8 mouse cellular contexts compared by ENCODE assay signal in genomic region chr13:94063156-94063555, GRCm38 (mm10). TPM values are rescaled to one million over a fixed set of nuclear protein-coding genes. Genes with fewer than 3 reads are reported as not detected.
DNase-seq lines count a peak whose midpoint lies in the region; ATAC-seq and TF ChIP-seq lines count a peak whose summit lies in the region.

No protein-coding gene starts in this region.

- no peaks in the 10 kb centered on the region for H3K36me3 ChIP-seq in heart, adult 2 months (ENCODE audit: control insufficient read depth, insufficient read depth, low read length)
- H3K36me3 ChIP-seq in embryonic facial prominence, embryonic 14.5 days (ENCODE audit: control insufficient read depth, insufficient read depth, low read length), result no peaks in the 10 kb centered on the region
- peaks cover 8% of the 10 kb centered on the region; the same call in 1 of the 2 replicates for H3K36me3 ChIP-seq in kidney, embryonic 15.5 days

- H3K4me1 ChIP-seq in heart, adult 2 months (ENCODE audit: control insufficient read depth, insufficient read depth, low read length), result peaks cover 11% of the 10 kb centered on the region
- peaks cover 37% of the 10 kb centered on the region for H3K4me1 ChIP-seq in embryonic facial prominence, embryonic 14.5 days (ENCODE audit: control insufficient read depth, insufficient read depth, low read length)
- peaks cover 87% of the 10 kb centered on the region for H3K4me1 ChIP-seq in kidney, embryonic 15.5 days

- H3K9me3 ChIP-seq in embryonic facial prominence, embryonic 14.5 days (ENCODE audit: control insufficient read depth, low read length), result no peaks in the 10 kb centered on the region
- 0 out of 2 replicates have a peak, but pooled peaks cover 4% of the 10 kb centered on the region for H3K9me3 ChIP-seq in kidney, embryonic 15.5 days (replicated peaks)

- TF ChIP-seq EP300 in heart, adult 2 months (IDR thresholded peaks at IDR 0.05; ENCODE audit: insufficient read depth, low read depth, low read length), result no peak

- peak; percentile 52 for TF ChIP-seq CTCF in heart, adult 2 months (IDR thresholded peaks at IDR 0.05)

- ATAC-seq in embryonic facial prominence, embryonic 14.5 days (ENCODE audit: low read depth), result 0 out of 2 replicates have a peak, but pooled peaks have one; percentile 11
- no peak for ATAC-seq in kidney, embryonic 15.5 days (replicated peaks; ENCODE audit: low FRiP score)

- intact Hi-C loops in heart, adult 2 months (cut with DNase I), result loop anchor here (5.0 to 10.0 kb wide), 4 partner anchors 79 to 271 kb away; no protein-coding TSS in a partner anchor
- intact Hi-C loops in heart, postnatal 25 days (cut with DNase I), result loop anchor here (5.0 kb wide), 1 partner anchor 271 kb away; no protein-coding TSS in a partner anchor
- intact Hi-C loops in left cerebral cortex, postnatal 36 days (cut with DNase I), result no loop called here

- 59% methylated on average over 8 of the region's 8 CpGs for WGBS in heart, adult 2 months
- 50% methylated on average over 8 of the region's 8 CpGs for WGBS in embryonic facial prominence, embryonic 14.5 days
- WGBS in kidney, embryonic 15.5 days, result 53% methylated on average over 8 of the region's 8 CpGs

- no peaks in the 10 kb centered on the region for H3K27me3 ChIP-seq in heart, adult 2 months (ENCODE audit: control insufficient read depth, insufficient read depth, low read length)
- no peaks in the 10 kb centered on the region for H3K27me3 ChIP-seq in embryonic facial prominence, embryonic 14.5 days (replicated peaks; ENCODE audit: control insufficient read depth, insufficient read depth, low read length)
- no peaks in the 10 kb centered on the region for H3K27me3 ChIP-seq in kidney, embryonic 15.5 days

- TF ChIP-seq POLR2A in heart, adult 2 months (IDR thresholded peaks at IDR 0.05; ENCODE audit: insufficient read depth, low read depth, low read length), result no peak

- no peaks in the 10 kb centered on the region for H3K79me2 ChIP-seq in heart, adult 2 months (replicated peaks; ENCODE audit: control insufficient read depth, insufficient read depth, low read length)

- no peak overlapping the region for H3K4me3 ChIP-seq in heart, adult 2 months
- no peak overlapping the region for H3K4me3 ChIP-seq in embryonic facial prominence, embryonic 14.5 days (ENCODE audit: low read depth, low read length)
- H3K4me3 ChIP-seq in kidney, embryonic 15.5 days (replicated peaks), result 0 out of 2 replicates have a peak overlapping the region, but pooled peaks have one; percentile 18

- H3K4me2 ChIP-seq in embryonic facial prominence, embryonic 14.5 days (ENCODE audit: low read depth, low read length), result peak overlapping the region; percentile 37
- H3K4me2 ChIP-seq in kidney, embryonic 15.5 days, result peak overlapping the region; percentile 50

- H3K27ac ChIP-seq in heart, adult 2 months, result no peak overlapping the region
- H3K27ac ChIP-seq in embryonic facial prominence, embryonic 14.5 days (replicated peaks; ENCODE audit: low read depth, low read length), result peak overlapping the region; percentile 16; the same call in 1 of the 2 replicates
- peak overlapping the region; percentile 85 for H3K27ac ChIP-seq in kidney, embryonic 15.5 days

- H3K9ac ChIP-seq in heart, adult 2 months (ENCODE audit: low read depth, low read length), result no peak overlapping the region
- no peak overlapping the region for H3K9ac ChIP-seq in embryonic facial prominence, embryonic 14.5 days (ENCODE audit: low read depth, low read length)
- no peak overlapping the region for H3K9ac ChIP-seq in kidney, embryonic 15.5 days

- DNase-seq in heart, adult 2 months, result peak in 1 of 2 experiments; percentile 21
- DNase-seq in heart, postnatal 25 days (ENCODE audit: low spot score), result no peak
- no peak for DNase-seq in embryonic facial prominence, embryonic 14.5 days (ENCODE audit: low spot score)
- DNase-seq in lung, postnatal 4 days, result peak; percentile 56 to 57
- DNase-seq in left cerebral cortex, postnatal 36 days (ENCODE audit: low spot score in 2 of 2), result no peak
- no peak for DNase-seq in cerebellum, adult 8-10 months
- no peak for DNase-seq in adrenal gland, adult 18-20 months (ENCODE audit: low spot score in 2 of 2)

RNA-seq across cellular contexts. Expression of gene Lhfpl2, which starts 5.6 kb away (rescaled TPM):
- total RNA-seq in heart, adult 2 months (2021), result 1 to 10 TPM; 2.8 to 4.0 TPM
- polyA plus RNA-seq in heart, adult 2 months (2012; rRNA removed), result 3.5 and 9.6 TPM in 2 replicates
- 1 to 10 TPM; 4.5 to 6.4 TPM for total RNA-seq in heart, postnatal 25 days (2021)
- 81.8 and 91.3 TPM in 2 replicates for polyA plus RNA-seq in embryonic facial prominence, embryonic 14.5 days (2014; fragmentation: Nextera tagmentation; extraction: Ambion mirVana)
- polyA plus RNA-seq in kidney, embryonic 15.5 days (2015; fragmentation: Nextera tagmentation; extraction: Ambion mirVana), result 87.7 and 89.1 TPM in 2 replicates
- total RNA-seq in left cerebral cortex, postnatal 36 days (2021), result 10 to 100 TPM; 12.3 to 12.4 TPM
- total RNA-seq in adrenal gland, adult 18-20 months (2021), result 10 to 100 TPM; 22.4 to 31.0 TPM

Comparison
In these comparisons a context has a peak if more than half of its experiments do, and no peak if none do; other contexts are left out.
1. DNase-seq: peak in lung, postnatal 4 days (2 of 2); none in heart, postnatal 25 days (single experiment), embryonic facial prominence, embryonic 14.5 days (single experiment), left cerebral cortex, postnatal 36 days (0 of 2), cerebellum, adult 8-10 months (single experiment) and adrenal gland, adult 18-20 months (0 of 2).